Mouse (Mus musculus) lung, adult 18-20 months (tissue): ENCODE measurements around the gene Cd160.
A peak's percentile ranks its signal among the peaks of the same experiment; 100 is the strongest.

Experiments
- DNase-seq, 2 experiments: peaks; one replicate each; pipeline ENCODE4 v3.0.0; 2022; ENCODE audit warnings: mixed read lengths in 2 of 2

Cd160 gene

GRCm38 (mm10) chr3:96828984-96829383, at the start of gene Cd160, which contains the start of gene Pdzk1:
Gene Cd160 (minus strand): TSS chr3:96829351.
Gene Pdzk1 (plus strand): TSS chr3:96829284.
- no peak for DNase-seq

DNA sequence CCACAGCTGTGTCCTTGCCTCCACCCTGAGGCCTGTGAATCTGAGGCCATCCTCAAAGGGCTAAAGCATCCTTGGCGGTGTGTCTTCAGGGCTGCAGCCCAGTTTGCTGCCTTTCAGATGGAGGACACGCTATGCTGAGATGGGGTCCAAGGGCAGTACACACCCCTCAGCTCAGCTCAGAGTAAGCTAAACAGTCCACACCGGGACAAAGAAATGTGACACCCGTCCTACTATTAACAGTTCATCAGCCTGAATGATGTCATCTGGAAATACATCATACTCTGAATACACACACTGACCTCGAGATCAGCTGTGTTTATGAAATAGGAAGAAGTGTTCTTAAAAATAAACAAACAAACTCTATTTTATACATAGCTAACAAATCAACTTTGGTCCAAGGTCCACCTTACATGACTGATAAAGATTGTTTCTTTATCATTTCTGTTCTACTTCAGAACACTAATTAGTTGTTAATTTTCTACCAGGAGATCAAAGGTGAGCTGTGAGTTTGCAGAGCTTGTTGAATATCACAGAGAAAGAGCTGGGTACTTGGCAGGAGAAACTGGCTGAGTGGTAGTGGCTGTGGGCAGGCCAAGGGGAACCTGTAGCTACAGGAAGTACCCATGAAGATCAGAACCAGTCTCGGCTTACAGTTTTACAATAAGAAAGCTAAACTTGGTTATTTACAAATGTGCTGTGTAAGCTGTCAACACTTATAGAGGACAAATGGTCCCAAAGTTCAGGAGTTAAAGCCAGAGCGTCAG, 45.8 kb upstream of the Cd160 start:
- no peak for DNase-seq

DNA sequence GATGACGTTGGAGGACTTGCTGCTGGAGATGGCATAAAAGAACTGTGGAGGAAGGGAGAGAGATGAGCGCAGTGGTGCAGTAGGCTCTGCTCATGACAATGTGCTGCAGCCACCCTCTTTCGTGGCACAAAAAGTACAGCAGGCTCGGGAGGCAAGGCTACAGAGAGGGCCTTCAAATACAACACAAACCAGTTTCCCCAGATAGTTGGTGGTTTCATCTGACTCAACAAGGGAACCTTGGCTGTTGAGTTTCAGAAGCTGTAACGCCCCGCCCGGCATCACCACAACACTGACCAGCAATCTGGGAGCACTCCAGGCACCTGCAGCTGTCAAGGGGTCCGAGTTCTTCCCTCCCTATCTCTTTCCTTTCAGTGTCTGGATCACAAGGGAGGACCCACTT, 43.4 kb upstream of the Cd160 start:
- no peak for DNase-seq

- DNase-seq: no peak
These were observed 41.9 kb upstream of the Cd160 start for GRCm38 (mm10) chr3:96871070-96871469.

GRCm38 (mm10) chr3:96870270-96870669, 41.1 kb upstream of the Cd160 start:
- no peak for DNase-seq

DNA sequence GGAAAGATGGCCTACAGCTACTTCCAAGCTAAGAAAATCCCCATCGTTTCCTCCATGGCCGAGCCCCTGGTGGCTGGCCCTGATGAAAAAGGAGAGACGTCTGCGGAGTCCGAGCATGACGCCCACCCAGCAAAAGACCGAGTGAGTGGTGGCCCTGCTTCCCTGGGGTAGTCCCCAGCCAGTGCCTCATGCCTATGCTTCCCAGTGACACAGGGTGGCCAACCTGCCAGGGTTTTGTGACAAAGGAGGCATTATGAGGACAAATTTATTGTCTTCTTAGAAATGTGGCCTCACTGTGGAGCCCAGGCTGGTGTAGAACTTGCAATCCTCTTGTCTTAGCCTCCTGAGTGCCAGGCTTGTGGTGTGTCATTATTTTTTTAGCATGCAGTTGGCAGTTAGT, 39.9 kb upstream of the Cd160 start:
- no peak for DNase-seq

- no peak for DNase-seq
These were observed 39.4 kb upstream of the Cd160 start for GRCm38 (mm10) chr3:96868566-96868965.

- DNase-seq: no peak
These were observed 38.7 kb upstream of the Cd160 start for GRCm38 (mm10) chr3:96867863-96868262.

DNA sequence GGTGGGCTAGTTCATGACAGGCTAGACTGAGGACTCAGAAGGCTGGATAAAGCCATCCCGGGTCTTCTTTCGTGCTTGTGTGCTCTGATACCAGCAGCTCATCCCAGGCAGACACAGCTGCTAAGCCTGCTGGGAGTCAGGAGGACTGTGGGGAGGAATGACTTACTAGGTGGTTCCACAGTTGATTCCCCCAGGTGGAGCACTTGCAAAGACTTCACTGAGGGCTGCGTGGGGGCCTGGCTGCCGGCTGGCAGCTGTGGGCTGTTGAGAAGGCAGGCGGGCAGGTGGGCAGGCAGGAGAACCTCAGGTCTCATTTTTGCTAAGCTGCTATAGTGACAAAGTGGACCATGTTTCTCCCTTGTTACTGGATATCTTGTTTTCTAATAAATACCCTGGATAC, 31.3 kb upstream of the Cd160 start:
- no peak for DNase-seq

- no peak for DNase-seq
These were observed 26.7 kb upstream of the Cd160 start for GRCm38 (mm10) chr3:96855833-96856232.

DNA sequence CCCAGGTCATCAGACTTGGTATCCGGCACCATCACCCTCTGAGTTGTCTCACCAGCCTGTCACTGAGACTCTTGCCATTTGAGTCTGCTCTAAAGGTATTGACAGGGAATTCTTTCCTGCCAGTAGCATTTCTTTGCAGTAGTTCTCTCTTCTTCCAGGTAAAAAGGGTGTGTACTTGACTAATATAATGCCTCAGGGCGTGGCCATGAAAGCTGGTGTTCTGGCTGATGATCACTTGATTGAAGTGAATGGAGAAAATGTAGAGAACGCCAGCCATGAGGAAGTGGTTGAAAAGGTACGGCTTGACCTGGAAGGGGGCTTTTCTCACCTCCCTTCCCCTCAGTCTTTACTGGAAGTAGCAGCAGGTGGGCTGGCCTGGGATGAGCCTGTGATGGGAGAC, 25.2 kb upstream of the Cd160 start:
- no peak for DNase-seq

- no peak for DNase-seq
These were observed 23.4 kb upstream of the Cd160 start for GRCm38 (mm10) chr3:96852561-96852960.

GRCm38 (mm10) chr3:96849168-96849727, 20.1 kb upstream of the Cd160 start:
- DNase-seq: no peak

DNA sequence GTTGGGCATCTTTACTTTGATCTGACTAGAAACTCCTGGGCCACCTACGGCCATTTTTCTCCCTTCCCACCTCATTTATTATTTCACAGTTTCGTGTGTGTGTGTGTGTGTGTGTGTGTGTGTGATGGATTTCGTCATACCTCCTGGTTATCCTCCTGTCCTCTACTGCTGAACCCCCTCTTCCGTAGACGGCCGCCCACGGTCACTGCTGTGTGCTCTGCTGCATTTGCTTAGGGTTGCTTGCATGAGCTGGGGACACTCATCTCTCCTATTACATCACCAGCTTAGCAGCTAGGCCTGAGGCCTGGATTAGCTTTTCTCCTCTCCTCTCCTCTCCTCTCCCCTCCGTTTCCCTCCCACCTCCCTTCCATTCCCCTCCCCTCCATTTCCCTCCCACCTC, 19.3 kb upstream of the Cd160 start:
- no peak for DNase-seq

DNA sequence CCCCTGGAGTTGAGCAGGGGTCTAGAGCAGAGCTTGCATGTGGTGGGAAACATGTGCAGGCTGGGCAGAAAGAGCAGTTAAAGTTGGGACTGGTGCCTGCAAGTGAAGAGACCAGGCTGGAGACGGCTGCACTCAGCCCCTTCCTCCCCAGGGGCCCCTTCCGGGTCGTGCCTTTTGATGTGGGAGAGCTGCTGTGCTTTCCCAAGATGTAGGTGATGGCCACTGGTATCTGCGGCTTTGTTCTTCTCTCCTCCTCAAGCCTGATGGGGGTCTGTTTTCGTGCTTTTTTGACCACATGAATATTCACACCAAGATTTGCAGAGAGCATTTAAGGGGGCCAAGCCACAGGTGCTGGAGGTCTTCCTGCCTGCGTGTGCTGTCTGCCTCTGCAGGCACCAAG, 18.5 kb upstream of the Cd160 start:
- DNase-seq: no peak

DNA sequence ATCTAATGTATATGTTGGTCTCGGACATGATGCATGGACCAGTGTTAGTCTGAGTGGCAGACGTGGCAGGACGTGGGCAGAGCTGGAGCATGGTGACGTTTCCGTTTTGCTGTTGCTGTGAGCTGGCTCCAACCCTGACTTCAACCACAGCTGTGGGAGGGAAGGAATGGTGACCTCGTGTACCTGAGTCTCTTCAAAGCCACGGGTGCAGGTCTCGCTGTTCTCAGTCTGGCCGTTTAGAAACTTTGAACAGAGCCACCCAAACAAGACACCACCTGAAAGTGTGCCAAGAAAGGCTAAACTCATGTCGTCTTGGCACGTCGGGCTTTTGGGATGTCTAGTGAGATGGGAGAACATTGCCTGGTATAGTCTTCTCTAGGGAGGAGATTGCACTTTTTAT, 17.8 kb upstream of the Cd160 start:
- no peak for DNase-seq

DNA sequence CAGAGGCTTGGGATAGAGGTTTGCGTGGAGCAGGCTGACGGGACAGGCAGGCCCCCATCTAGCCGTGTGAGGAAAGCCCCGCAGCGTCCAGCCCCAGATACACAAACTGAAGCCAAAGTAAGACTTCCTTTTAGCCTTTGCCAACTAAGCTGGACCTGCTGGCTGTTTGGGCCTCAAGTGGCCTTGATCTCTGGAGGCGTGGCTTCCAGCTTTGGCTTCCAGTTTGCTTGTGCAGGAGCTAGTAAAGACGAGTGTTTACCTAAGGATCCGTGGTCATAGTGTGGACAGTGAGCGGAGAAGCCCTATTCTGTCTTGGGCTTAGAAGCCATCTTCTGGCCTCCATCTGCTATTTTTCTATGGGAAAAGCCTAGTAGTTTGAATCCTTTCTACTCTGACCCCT, 16.7 kb upstream of the Cd160 start:
- peak; percentile 24 to 30 for DNase-seq

GRCm38 (mm10) chr3:96845191-96845590, 16.0 kb upstream of the Cd160 start:
- DNase-seq: no peak

DNA sequence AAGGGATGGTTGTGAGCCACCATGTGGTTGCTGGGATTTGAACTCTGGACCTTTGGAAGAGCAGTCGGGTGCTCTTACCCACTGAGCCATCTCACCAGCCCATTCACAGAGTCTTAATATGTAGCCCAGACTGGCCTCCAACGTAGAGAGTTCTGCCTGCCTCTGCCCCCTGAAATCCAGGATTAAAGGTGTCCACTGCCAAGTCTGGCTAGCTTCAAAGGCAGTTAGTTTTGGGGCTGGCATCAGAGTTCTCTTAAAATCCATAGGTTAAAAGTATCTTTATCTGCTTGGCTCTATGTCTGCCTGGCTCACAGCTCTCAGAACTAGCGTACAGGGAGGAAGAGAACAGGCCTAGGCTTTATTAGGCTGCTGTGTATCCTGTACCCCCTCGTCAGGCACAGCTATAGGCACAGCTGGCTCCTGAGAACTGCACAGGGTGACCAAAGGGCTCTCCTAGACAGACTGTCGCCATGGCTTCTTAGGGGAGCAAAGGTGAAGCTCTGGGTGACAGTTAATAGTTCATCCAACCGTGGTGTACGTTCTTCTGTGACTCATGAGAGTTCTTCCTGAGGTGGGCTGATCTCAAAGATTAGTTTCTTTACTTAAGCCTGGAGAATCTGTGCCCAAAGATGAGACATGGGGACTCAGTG, 10.0 kb upstream of the Cd160 start:
- no peak for DNase-seq

DNA sequence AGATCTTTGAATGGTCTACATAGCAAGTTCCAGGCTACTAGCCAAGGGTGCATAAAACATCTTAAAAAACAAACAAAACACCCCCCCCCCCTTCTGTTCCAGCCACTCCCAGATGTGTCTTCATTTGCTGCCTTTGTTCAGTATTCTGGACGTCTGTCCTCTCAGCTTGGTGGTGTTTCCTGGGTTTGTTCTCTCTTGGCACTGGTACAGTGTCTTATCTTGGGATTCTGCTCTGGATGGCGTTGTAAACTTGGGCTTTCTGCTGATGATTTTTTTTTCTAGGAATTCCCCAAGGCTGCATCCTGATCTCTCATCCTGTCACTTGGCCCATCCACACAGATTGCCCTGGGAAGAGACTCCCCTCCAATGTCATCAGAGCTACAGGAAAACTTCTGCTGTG, 7.3 kb upstream of the Cd160 start:
- no peak for DNase-seq

- DNase-seq: no peak
These were observed 5.6 kb upstream of the Cd160 start for GRCm38 (mm10) chr3:96834587-96835348.

DNA sequence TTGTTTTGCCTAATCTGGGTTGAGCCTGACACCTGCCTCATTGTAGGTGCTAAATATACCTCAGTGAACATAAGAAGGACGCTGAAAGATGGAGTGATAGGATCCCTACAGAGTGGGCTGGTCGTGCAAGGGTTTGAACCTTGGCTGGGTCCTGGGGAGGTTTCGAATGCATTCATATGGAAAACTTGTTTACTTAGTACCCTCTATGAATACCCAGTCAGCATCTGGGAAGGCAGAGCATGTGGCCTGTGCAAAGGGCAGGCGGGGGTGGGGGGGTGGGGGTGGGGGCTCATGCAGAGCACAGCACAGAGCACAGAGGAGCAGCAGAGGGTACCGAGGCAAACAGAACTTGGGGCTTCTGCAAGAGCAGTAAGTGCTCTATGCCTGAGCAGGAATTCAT, 3.8 kb upstream of the Cd160 start:
- no peak for DNase-seq

DNA sequence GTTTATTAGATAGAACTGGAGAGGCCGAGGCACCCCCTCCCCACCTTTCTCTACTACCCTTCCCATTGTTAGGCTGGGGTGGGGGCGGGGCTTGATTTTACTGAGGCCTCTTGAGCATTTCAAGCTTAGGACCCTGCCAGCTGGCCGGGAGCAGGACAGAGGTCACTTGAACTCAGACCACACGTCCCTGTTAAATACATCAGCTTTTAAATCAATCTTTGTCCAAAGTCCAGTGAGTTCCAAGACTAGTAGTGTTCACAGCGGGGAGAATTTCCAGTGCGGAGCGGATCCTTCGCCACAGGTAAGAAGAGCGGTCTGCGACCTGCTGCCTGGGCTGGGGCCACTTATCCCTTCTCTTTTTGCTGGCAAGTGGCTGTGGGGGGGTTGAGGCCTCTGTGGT, 705 bp upstream of the Cd160 start:
- DNase-seq: no peak
